Mouse (Mus musculus) right cerebral cortex, postnatal 25 days (tissue): ENCODE data around the gene Senp7.
"Not testable (repeated sequence)": the region's sequence is repeated elsewhere in the genome, so short reads cannot be mapped to it uniquely, and the experiment has no call there.

ENCODE experiments used
- DNase-seq: peaks from one replicate; pipeline ENCODE4 v3.0.0; 2022

The Senp7 gene

GRCm38 (mm10) chr16:56048038-56048437, at the start of gene Senp7:
TSS of gene Senp7 (plus strand) at chr16:56048338.
- DNase-seq: not testable (repeated sequence)

- DNase-seq: no peak
Observed at GRCm38 (mm10) chr16:56006798-56007197, 41.3 kb upstream of the Senp7 start.

GRCm38 (mm10) chr16:56008862-56009261, 39.3 kb upstream of the Senp7 start:
- DNase-seq: no peak

- no peak for DNase-seq
Observed at GRCm38 (mm10) chr16:56012789-56013743, 35.1 kb upstream of the Senp7 start.

- no peak for DNase-seq
Observed at GRCm38 (mm10) chr16:56014076-56014475, 34.1 kb upstream of the Senp7 start.

- DNase-seq: no peak
Observed at GRCm38 (mm10) chr16:56019660-56020059, 28.5 kb upstream of the Senp7 start.

- no peak for DNase-seq
Observed at GRCm38 (mm10) chr16:56027854-56028629, 20.1 kb upstream of the Senp7 start.

- no peak for DNase-seq
Observed at GRCm38 (mm10) chr16:56028722-56029551, 19.2 kb upstream of the Senp7 start.

GRCm38 (mm10) chr16:56029661-56030082, 18.5 kb upstream of the Senp7 start, which contains the start of gene Pcnp:
TSS of gene Pcnp (minus strand) at chr16:56029739.
- peak; percentile 98 for DNase-seq

GRCm38 (mm10) chr16:56034566-56034965, 13.6 kb upstream of the Senp7 start:
- DNase-seq: no peak

GRCm38 (mm10) chr16:56036501-56036900, 11.6 kb upstream of the Senp7 start:
- no peak for DNase-seq

- peak; percentile 93 for DNase-seq
Observed at GRCm38 (mm10) chr16:56037138-56038010, 10.8 kb upstream of the Senp7 start, which contains the start of gene Trmt10c. TSS of gene Trmt10c (minus strand) at chr16:56037819.

GRCm38 (mm10) chr16:56038090-56038489, 10.0 kb upstream of the Senp7 start:
- no peak for DNase-seq

GRCm38 (mm10) chr16:56055911-56056310, 7.8 kb downstream of the Senp7 start:
- no peak for DNase-seq

- no peak for DNase-seq
Observed at GRCm38 (mm10) chr16:56056944-56057590, 8.9 kb downstream of the Senp7 start.

- no peak for DNase-seq
Observed at GRCm38 (mm10) chr16:56058151-56058550, 10.0 kb downstream of the Senp7 start.

- DNase-seq: no peak
Observed at GRCm38 (mm10) chr16:56061995-56062594, 14.0 kb downstream of the Senp7 start.

GRCm38 (mm10) chr16:56062981-56063380, 14.8 kb downstream of the Senp7 start:
- no peak for DNase-seq

- DNase-seq: peak; percentile 50
Observed at GRCm38 (mm10) chr16:56064334-56064990, 16.3 kb downstream of the Senp7 start.

- no peak for DNase-seq
Observed at GRCm38 (mm10) chr16:56066113-56066512, 18.0 kb downstream of the Senp7 start.
